Mouse (Mus musculus): ENCODE data around the gene Sipa1l2.

The Sipa1l2 gene

DNA sequence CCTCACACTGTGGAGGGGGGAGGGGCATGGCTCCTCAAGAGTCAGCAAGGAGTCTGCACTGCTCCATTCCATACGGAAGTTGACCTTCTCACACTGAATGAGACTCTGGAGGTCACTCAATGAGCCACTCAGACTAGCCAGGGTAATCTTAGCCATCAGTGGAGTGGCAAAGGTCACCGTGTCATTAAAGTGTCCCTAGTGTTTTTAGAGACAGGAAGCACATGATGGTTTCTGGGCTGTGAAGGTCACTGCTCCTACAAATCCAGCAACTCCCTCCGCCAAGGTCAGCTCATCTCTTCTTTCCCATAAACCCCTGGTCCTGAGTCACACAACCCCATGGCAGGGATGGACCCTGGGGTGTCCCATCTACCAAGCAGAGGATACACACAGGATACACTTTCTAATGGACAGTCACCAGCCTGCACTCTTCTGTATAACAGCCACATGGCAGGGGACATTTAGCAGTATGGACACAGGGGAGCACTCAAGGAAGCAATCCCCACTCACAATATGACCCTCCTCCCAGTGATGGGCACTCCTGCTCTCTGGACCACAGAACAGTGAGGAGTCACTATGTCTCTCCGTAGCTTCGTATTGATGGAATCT, 87.0 kb downstream of the Sipa1l2 start:
- in situ Hi-C loops (cut with MboI; ENCODE audit: low sequenced_read_pairs), result no loop called here

DNA sequence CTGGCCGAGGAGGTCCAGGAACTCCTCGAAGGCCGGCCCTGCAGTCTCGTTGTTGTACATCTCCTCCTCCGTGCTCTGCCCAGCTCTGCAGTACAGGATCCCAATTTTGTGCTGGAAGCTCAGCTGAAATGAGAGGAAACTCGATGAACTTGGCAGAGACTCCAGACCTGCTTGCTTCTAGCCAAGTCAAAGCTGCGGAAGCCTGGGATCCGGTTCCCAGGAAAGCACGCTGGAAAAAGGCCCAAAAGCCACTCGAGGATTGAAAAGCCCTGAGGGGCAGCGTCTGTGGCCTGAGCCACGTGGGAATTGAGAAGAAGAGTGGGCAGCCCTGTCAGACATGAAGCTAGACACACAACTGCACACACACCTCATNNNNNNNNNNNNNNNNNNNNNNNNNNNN, 94.7 kb downstream of the Sipa1l2 start:
- in situ Hi-C loops (cut with MboI; ENCODE audit: low sequenced_read_pairs), result no loop called here

DNA sequence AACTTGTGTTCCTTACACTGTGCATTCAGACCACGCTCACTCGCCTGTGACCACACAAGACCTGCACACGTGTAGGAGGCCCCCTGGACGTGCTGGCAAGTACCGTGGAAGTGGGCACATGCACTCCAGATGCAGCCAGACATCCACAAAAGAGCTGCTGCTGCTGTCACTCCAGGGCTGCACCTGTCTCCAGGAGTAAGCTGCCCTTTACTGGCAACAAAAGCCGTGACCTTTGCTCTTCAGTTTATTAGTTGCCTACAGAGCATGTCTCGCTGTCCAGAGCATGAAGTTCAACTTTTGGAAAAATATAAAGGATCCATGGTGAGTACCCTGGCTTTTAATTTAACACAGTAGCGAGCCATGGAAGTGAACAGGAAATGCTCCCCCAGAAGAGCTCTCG, 98.2 kb downstream of the Sipa1l2 start:
- in situ Hi-C loops (cut with MboI; ENCODE audit: low sequenced_read_pairs), result no loop called here

DNA sequence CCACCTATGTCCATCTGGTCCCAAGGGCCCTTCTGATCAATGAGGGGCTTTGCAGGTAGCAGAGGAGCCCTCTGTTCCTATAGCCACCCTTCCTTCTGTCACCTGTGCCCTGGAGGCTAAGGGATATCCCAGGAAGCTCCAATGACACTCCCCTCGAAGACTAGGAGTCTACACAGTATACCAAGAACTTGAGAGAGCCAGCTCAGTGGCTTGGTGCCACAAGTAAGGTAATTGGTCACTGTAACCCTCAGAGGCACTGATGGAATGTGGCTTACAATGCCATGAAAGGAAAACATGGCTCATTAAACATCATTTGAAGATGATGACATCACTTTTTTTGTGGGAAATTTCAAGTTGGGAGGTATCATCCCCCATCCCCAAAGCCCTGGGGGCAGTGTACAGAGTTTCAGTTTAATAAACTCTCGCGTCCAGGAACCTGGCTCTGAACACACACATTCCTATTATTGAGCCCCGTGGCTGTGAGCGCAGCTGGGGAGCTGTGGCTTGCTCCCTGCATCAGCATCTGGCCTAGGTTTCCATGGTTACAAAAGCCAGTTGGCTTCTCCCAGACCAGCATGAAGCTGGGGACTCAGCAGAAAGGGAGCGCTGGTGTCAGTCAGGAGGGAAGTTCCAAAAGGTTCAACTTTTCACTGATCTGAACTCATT, 104.3 kb downstream of the Sipa1l2 start:
- in situ Hi-C loops (cut with MboI; ENCODE audit: low sequenced_read_pairs), result no loop called here

DNA sequence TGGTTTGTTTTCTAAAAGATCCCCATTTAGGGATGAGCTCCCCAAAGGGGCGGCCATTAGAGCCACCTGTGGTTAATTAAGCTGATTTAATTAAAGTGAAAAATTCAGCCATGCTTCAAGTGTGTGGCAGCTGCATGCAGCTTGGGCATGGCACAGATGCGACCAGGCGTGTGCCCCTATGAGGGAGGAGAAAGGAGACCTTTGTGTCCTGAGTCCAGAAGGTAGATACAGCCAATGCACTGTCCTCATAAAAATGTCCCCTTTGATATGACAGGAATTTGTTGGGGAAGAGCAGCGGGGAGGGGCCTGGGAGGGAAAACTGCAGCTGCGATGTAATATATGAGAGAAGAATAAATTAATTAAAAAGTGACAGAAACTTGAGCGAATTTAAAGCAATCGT, 106.7 kb downstream of the Sipa1l2 start:
- in situ Hi-C loops (cut with MboI; ENCODE audit: low sequenced_read_pairs), result no loop called here

DNA sequence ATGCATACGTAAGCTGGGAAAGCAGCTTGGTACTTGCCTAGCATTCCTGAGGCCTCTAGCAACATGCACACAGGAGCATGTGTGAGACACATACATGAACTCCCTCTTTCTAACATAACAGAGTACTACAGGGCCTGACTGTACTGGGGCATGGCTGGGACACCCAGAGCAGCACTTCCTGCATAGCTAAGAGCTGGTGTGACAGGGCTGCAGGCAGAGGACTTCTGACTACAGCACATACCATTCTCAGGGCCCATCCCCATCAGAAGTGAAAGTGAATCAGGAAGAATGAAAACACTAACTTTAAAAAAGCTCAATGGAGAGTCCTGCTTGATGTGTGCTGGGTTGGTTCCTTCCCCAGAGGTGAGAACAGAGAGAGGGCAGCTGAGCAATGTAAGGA, 108.1 kb downstream of the Sipa1l2 start:
- in situ Hi-C loops (cut with MboI; ENCODE audit: low sequenced_read_pairs), result no loop called here

DNA sequence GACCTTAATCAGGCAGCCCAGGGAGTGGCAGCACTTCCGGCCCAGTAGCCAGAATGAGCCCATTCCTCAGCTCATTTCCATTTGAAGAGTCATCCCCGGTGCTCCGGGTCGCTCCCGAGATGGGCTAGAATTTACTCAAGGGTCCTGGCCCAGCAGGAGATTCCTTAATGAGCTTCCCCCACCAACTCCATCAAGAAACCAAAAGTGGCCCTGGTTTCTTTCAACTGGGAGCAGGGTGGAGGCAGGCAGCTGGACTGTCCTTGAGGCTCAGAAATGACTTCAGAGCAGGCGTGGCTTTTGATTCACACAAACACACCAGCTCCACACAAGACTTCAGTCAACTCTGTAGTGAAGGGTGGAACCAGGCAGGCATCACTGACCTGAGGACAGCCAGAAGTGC, 109.0 kb downstream of the Sipa1l2 start:
- in situ Hi-C loops (cut with MboI; ENCODE audit: low sequenced_read_pairs), result no loop called here

DNA sequence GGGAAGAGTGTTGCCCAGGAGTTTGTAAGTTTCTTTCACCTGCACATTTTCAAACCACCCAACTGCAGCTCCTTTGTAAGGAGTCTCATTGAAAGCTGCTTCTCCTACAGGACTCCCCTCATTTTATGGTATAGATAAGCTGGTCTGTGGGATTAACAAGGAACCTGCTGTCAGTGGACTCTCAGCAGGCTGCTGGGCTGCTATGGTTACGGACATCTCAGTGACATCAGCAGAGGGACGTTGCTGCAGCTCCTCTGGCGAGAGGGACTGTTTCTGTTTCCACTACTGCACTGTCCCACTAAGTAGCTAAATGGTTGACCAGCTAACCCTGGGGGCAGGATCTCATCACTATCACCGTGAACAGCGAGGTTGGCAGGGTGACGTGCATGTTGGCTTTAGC, 120.6 kb downstream of the Sipa1l2 start:
- in situ Hi-C loops (cut with MboI; ENCODE audit: low sequenced_read_pairs), result no loop called here

DNA sequence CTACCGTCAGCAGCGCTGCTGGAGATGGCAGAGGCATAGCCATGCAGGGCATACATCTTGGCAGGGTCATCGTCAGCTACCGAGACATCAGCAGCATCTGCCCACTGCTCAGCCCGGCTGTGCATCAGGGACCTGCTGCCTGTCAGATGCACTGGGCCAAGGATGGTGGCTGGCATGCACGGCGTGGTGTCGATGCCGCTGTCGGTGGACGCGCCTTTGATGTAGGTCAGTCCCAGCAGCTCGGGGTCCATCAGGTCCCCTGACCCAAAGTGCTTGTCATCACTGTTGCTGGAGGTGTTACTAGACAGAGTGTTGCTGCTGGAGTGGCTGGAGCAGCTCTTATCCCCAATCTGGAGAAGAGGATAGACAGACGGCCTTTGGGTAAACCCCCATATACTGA, 122.1 kb downstream of the Sipa1l2 start:
- in situ Hi-C loops (cut with MboI; ENCODE audit: low sequenced_read_pairs), result no loop called here

DNA sequence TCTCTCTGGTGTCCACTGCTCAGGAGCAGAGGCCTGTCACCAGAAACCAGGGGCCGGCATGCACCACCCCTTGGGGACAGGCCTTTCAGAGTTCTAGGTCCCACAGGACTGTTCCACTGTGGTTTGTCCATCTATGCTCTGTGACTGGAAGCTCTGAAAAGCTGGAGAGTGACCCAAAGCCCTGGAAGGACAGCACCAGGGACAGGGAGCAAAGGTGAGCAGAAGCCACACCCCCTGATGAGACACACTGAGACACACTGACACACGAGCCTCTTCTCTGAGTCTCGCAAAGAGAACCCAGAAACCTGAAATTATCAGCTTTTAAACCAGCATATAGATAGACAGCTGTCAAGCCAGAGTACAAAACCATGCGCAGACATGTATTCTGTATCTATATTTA, 123.4 kb downstream of the Sipa1l2 start:
- in situ Hi-C loops (cut with MboI; ENCODE audit: low sequenced_read_pairs), result no loop called here

DNA sequence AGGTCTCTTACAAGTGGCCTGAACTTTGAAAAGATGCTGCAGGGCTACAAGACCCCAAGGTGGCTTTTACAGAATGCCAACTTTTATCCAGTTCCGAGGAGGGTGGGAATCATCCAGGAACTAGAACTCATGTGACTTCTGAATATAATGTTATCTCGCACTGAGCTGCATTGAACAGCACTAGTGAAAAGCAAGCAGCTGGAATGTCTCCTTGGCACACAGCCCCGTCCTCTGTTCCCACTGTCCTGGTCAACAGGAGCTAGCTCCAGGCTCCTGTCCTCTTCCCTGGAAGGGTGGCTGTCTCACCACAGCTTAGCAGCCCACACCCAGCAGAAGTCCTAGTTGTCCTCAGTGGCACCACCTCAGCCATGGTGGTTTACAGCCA, 124.4 kb downstream of the Sipa1l2 start:
- in situ Hi-C loops (cut with MboI; ENCODE audit: low sequenced_read_pairs), result no loop called here

DNA sequence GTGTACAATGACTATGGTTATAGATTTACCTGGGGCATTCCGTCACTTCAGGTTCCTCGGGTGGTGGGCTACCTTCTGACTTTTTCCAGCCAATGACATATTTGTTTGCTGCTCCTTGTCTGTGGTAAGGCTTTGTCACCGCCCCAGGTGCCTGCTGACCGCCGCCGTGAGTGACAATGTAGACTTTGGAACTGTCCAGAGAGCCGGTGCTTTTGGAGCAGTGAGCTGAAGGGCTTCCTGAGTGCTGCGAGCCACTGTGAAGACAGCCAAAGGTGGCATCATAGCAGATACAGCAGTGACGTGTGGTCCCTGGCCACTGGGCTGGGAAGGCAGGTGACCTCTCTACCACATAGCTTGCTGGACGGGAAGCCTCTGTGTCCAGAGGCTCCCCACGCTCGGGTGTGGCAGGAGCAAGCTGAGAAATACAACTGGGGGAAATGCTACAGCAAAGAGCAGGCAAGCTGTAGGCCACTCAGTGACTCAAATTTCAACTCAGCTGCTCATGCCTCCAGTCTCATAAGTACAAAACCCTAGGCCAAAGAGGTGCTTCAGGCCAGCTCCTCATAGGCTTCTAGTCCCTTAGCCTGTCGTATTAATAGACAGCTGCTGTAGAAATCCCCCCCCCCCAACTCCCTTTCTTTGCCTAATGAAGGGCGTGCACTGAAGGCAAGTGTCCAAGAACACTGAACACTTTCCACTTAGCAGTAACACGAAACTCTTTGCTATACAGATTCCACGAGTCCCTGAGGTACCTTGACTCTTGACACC, 125.0 kb downstream of the Sipa1l2 start:
- in situ Hi-C loops (cut with MboI; ENCODE audit: low sequenced_read_pairs), result no loop called here

DNA sequence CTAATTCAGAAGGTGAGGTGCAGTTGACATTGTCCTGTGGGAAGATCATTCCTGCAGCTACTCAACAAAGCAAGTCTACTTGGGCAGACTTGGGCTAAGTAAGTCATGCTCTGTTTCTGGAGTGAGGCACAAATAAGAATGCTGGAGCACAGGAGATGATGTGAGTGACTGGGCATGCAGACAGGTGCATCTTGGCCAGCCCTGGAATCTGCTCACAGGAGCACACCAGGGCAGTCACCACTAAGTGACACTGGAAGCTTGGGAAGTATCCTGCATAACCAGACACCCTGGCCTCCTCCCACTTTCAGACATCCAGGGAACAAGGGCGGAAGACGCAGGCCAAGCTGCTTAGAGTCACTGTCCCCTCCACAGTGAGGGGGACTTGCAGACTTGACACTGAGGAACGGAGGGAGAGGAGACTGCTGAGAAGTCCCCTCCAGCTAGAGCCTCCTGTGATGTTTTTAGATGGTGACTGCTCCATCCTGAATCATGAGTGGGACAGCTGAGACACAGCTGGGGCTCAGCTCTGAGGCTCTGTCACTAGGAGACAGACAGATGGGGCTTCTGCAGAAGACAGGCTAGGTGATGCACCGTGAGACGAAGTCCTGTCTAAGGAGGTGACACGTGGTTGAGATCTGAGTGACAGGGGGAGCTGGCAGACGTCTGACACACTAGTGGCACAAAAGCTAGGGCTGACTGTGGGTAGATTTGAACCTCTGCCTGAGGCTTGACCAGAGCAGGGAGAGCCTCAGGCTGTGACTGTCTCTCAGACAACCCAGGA, 134.1 kb downstream of the Sipa1l2 start:
- in situ Hi-C loops (cut with MboI; ENCODE audit: low sequenced_read_pairs), result no loop called here

DNA sequence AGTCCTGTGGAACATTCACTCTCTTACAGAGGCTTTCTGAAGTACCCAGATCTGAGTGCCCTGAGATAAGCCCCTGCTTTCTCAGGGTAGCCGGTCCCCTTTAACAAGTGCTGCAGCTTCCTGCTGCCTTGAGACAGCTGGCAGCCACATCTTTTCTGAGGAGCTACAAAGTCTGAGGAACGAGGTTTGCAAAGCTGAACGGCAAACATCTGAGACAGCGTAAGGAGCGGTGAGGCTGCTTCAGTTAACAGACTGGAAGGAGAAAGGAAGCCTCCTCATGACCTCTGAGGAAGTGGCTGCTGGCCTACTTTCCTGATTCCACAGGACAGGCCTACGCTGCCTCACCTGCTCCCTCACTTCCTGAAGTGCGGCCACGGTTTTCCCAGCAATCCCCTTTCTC, 135.5 kb downstream of the Sipa1l2 start:
- in situ Hi-C loops (cut with MboI; ENCODE audit: low sequenced_read_pairs), result no loop called here

DNA sequence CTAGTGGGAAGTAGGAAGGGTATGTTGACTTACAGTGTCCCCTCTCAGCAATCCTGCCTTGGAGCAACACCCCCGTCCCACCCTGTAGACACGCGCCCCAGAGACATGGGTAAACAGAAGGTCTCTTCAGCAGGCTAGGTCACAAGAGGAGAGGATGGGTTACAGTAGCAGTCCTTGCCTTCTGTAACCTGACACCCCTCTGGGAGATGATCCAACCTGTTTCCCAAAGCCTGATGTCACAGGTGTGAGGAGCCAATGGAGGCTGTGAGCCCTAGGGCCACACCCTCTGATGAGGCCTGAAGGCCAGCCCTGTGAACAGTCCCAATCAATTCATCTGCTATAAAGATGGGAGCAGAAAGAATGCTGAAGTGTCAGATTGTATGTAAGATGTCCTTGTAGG, 138.3 kb downstream of the Sipa1l2 start:
- in situ Hi-C loops (cut with MboI; ENCODE audit: low sequenced_read_pairs), result no loop called here

DNA sequence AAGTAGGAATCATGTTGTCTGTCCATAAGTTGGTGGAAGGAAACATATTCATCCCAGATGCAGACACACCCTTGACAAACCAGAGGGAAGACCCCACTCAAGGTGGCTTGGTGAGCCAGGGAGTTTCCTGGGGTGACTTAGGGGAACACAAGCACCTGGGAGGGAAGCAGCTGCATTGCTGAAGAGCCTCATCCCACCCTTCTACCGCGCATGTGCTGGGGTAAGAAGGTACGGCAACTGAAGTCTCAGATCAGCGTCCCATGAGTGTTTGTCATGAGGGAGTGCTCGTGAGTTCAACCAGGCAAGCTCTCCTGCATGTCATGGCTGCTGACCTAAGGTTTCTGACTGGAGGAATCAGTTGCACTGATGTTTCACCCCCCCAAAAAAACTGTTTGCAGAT, 138.8 kb downstream of the Sipa1l2 start:
- in situ Hi-C loops (cut with MboI; ENCODE audit: low sequenced_read_pairs), result no loop called here

DNA sequence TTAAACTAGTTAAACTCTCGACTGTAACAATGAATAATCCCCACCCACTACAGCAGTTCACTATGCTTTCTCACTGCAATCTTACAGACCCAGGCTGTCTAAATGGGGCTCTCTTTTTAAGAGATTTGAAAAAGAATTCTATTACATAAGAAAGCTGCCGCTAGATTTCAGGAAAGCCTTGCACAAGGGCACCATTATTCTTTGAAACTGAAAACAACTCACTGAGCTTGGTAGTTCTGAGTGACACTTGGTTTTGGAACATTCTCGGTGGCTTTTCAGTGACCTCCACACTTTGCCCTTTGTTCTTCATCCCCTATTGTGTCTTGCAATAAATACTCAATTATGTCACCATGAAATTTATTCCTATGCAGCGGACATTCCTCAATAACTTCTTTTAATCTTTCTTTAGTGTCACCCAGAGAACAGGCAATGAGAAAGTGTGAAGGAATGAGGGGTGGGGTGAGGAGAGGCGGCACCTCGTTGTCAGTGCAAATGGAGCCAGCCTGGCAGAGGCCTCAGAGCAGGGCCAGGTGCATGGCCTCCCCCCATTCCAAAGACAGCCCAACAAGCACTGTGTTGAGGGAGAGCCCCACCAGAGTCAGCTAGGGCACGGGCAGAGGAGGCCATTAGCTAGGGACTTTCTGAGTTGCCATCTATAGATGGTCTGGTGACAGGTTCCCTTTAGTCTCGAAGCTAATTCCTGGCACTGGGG, 140.5 kb downstream of the Sipa1l2 start:
- in situ Hi-C loops (cut with MboI; ENCODE audit: low sequenced_read_pairs), result no loop called here

DNA sequence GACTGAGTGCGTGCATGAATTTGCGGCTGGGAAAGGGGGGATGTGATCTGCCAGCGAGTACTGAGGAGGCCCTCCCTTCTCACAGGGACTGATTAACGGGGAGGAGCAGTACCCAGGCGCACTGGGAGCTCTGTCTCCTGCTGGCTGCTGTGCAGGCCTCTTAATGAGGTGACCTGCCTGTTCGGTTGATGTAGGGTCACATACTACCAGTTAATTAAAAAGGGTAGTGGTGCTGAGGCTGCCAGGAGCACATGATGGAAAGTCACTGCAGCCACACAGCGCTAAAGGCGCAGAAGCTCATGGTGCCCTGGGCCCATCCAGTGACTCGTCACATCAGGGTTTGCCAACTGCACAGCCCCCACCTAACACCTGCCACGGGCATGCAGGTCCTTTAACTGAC, 145.7 kb downstream of the Sipa1l2 start:
- in situ Hi-C loops (cut with MboI; ENCODE audit: low sequenced_read_pairs), result no loop called here

DNA sequence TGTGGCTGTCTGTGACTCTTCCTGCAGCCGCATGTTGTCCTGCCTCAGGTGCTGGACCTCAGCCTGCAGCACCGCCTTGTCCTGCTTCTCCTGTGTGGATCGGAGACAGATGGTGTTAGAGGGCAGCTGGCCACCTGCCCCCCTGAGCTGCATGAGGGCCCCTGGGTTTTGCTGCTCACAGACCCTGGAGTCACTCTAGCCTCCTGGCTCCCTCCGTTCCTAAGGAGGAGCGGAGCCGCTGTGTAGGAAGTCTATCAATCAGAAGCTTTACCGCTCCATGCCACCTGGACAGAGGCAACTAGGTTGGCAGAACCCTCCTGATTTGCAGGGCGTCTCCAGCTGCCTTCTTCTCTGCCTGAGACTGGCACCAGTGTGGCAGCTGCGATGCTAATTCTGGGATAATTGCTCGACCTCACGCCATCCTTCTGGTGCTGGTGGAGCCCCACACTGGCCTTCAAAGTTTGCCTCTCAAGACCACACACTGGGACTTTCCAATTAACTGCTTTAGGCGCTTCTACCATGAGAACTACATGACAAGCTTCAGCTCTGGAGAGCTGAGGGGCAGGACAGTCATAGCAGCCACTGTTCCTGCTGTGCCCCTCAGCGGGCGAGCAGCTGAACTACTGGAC, 150.3 kb downstream of the Sipa1l2 start:
- in situ Hi-C loops (cut with MboI; ENCODE audit: low sequenced_read_pairs), result no loop called here

DNA sequence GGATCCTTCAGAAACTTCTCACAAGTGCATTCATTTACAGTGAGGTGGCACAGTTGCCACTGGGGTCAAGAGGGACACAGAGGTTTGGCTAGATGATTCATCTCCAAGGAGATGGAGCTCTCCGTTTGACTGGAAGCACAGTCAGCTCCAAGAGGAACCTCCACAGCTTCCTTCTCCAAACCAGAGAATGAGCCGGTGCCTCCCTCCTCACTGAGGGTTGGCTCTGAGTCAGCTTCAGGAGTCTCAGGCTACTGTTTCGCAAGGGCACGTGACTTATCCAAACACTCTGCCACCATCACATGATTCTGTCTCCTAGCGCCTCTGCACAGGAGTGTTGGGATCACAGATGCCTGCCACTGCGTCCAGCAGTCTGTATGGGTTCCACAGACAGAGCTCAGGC, 153.5 kb downstream of the Sipa1l2 start:
- in situ Hi-C loops (cut with MboI; ENCODE audit: low sequenced_read_pairs), result no loop called here

DNA sequence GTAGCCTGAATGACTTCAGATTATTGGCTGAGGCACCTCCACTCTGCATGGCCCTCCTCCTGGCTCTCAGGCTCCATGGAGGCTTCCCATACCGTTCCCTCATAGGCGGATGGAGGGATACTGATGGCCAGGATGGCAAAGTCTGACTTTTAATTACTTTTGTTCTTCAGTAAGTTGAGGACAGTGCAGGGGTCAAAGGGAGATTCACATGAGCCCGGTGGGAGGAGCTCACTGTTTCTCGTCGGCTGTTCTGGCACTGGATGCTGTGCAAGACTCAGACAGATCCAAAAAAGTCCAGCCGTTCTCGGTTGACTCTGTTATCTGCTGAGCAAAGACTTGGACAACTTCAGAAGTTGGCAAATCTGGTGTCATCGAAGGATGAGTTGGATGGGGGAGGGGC, 155.0 kb downstream of the Sipa1l2 start:
- in situ Hi-C loops (cut with MboI; ENCODE audit: low sequenced_read_pairs), result no loop called here

Measured in CH12F3 (cell line).